Mouse (Mus musculus): ENCODE results near the gene Olfr1136. TPM values are rescaled to one million over a fixed set of nuclear protein-coding genes. Genes with fewer than 3 reads are reported as not detected.

Gene Olfr1136
- polyA plus RNA-seq (2014; fragmentation: Illumina TruSeq; extraction: RNeasy Lipid Tissue Mini Kit (QIAGEN cat#74804); ENCODE audit: low read depth, low replicate concordance), result not detected

GRCm38 (mm10) chr2:87693847-87694246 is at the start of gene Olfr1136:
TSS of gene Olfr1136 (minus strand) at chr2:87693947.

GRCm38 (mm10) chr2:87743452-87743851 is 49.7 kb upstream of the Olfr1136 start, which contains the start of gene Olfr1140:
TSS of gene Olfr1140 (plus strand) at chr2:87743752.

GRCm38 (mm10) chr2:87739878-87740277 is 46.1 kb upstream of the Olfr1136 start, which contains the start of gene Olfr1138:
TSS of gene Olfr1138 (minus strand) at chr2:87739978.

GRCm38 (mm10) chr2:87713079-87713478 is 19.3 kb upstream of the Olfr1136 start, which contains the start of gene Olfr1137:
TSS of gene Olfr1137 (minus strand) at chr2:87713179.

GRCm38 (mm10) chr2:87673564-87673963 is 20.2 kb downstream of the Olfr1136 start, which contains the start of gene Olfr1135:
TSS of gene Olfr1135 (minus strand) at chr2:87673664.

GRCm38 (mm10) chr2:87658360-87658759 is 35.4 kb downstream of the Olfr1136 start, which contains the start of gene Olfr1134:
TSS of gene Olfr1134 (minus strand) at chr2:87658460.

GRCm38 (mm10) chr2:87647274-87647673 is 46.5 kb downstream of the Olfr1136 start, which contains the start of gene Olfr1133:
TSS of gene Olfr1133 (minus strand) at chr2:87647374.

Other genes with a start within 250 kb of the Olfr1136 start
- not detected for gene Olfr1126, start 240.0 kb downstream of the Olfr1136 start, polyA plus RNA-seq (2014; fragmentation: Illumina TruSeq; extraction: RNeasy Lipid Tissue Mini Kit (QIAGEN cat#74804); ENCODE audit: low read depth, low replicate concordance)
- not detected for gene Pramel7, start 196.9 kb downstream of the Olfr1136 start, polyA plus RNA-seq (2014; fragmentation: Illumina TruSeq; extraction: RNeasy Lipid Tissue Mini Kit (QIAGEN cat#74804); ENCODE audit: low read depth, low replicate concordance)
- not detected for gene Pramel6, start 187.4 kb downstream of the Olfr1136 start, polyA plus RNA-seq (2014; fragmentation: Illumina TruSeq; extraction: RNeasy Lipid Tissue Mini Kit (QIAGEN cat#74804); ENCODE audit: low read depth, low replicate concordance)
- not detected for gene Olfr153, start 162.2 kb downstream of the Olfr1136 start, polyA plus RNA-seq (2014; fragmentation: Illumina TruSeq; extraction: RNeasy Lipid Tissue Mini Kit (QIAGEN cat#74804); ENCODE audit: low read depth, low replicate concordance)
- not detected for gene Olfr1128, start 148.4 kb downstream of the Olfr1136 start, polyA plus RNA-seq (2014; fragmentation: Illumina TruSeq; extraction: RNeasy Lipid Tissue Mini Kit (QIAGEN cat#74804); ENCODE audit: low read depth, low replicate concordance)
- gene Olfr1129, start 120.0 kb downstream of the Olfr1136 start, polyA plus RNA-seq (2014; fragmentation: Illumina TruSeq; extraction: RNeasy Lipid Tissue Mini Kit (QIAGEN cat#74804); ENCODE audit: low read depth, low replicate concordance), result not detected
- gene Olfr1130, start 87.7 kb downstream of the Olfr1136 start, polyA plus RNA-seq (2014; fragmentation: Illumina TruSeq; extraction: RNeasy Lipid Tissue Mini Kit (QIAGEN cat#74804); ENCODE audit: low read depth, low replicate concordance), result not detected
- not detected for gene Olfr1131, start 66.8 kb downstream of the Olfr1136 start, polyA plus RNA-seq (2014; fragmentation: Illumina TruSeq; extraction: RNeasy Lipid Tissue Mini Kit (QIAGEN cat#74804); ENCODE audit: low read depth, low replicate concordance)
- gene Olfr1132, start 56.4 kb downstream of the Olfr1136 start, polyA plus RNA-seq (2014; fragmentation: Illumina TruSeq; extraction: RNeasy Lipid Tissue Mini Kit (QIAGEN cat#74804); ENCODE audit: low read depth, low replicate concordance), result not detected
- not detected for gene Olfr1133, start 46.6 kb downstream of the Olfr1136 start, polyA plus RNA-seq (2014; fragmentation: Illumina TruSeq; extraction: RNeasy Lipid Tissue Mini Kit (QIAGEN cat#74804); ENCODE audit: low read depth, low replicate concordance)
- not detected for gene Olfr1134, start 35.5 kb downstream of the Olfr1136 start, polyA plus RNA-seq (2014; fragmentation: Illumina TruSeq; extraction: RNeasy Lipid Tissue Mini Kit (QIAGEN cat#74804); ENCODE audit: low read depth, low replicate concordance)
- not detected for gene Olfr1135, start 20.3 kb downstream of the Olfr1136 start, polyA plus RNA-seq (2014; fragmentation: Illumina TruSeq; extraction: RNeasy Lipid Tissue Mini Kit (QIAGEN cat#74804); ENCODE audit: low read depth, low replicate concordance)
- gene Olfr1137, start 19.2 kb upstream of the Olfr1136 start, polyA plus RNA-seq (2014; fragmentation: Illumina TruSeq; extraction: RNeasy Lipid Tissue Mini Kit (QIAGEN cat#74804); ENCODE audit: low read depth, low replicate concordance), result not detected
- gene Olfr1138, start 46.0 kb upstream of the Olfr1136 start, polyA plus RNA-seq (2014; fragmentation: Illumina TruSeq; extraction: RNeasy Lipid Tissue Mini Kit (QIAGEN cat#74804); ENCODE audit: low read depth, low replicate concordance), result not detected
- not detected for gene Olfr1140, start 49.8 kb upstream of the Olfr1136 start, polyA plus RNA-seq (2014; fragmentation: Illumina TruSeq; extraction: RNeasy Lipid Tissue Mini Kit (QIAGEN cat#74804); ENCODE audit: low read depth, low replicate concordance)
- not detected for gene Olfr1141, start 60.0 kb upstream of the Olfr1136 start, polyA plus RNA-seq (2014; fragmentation: Illumina TruSeq; extraction: RNeasy Lipid Tissue Mini Kit (QIAGEN cat#74804); ENCODE audit: low read depth, low replicate concordance)
- not detected for gene Olfr152, start 85.5 kb upstream of the Olfr1136 start, polyA plus RNA-seq (2014; fragmentation: Illumina TruSeq; extraction: RNeasy Lipid Tissue Mini Kit (QIAGEN cat#74804); ENCODE audit: low read depth, low replicate concordance)
- not detected for gene Olfr1143, start 106.6 kb upstream of the Olfr1136 start, polyA plus RNA-seq (2014; fragmentation: Illumina TruSeq; extraction: RNeasy Lipid Tissue Mini Kit (QIAGEN cat#74804); ENCODE audit: low read depth, low replicate concordance)
- gene Olfr1145, start 115.9 kb upstream of the Olfr1136 start, polyA plus RNA-seq (2014; fragmentation: Illumina TruSeq; extraction: RNeasy Lipid Tissue Mini Kit (QIAGEN cat#74804); ENCODE audit: low read depth, low replicate concordance), result not detected
- gene Olfr1148, start 136.6 kb upstream of the Olfr1136 start, polyA plus RNA-seq (2014; fragmentation: Illumina TruSeq; extraction: RNeasy Lipid Tissue Mini Kit (QIAGEN cat#74804); ENCODE audit: low read depth, low replicate concordance), result not detected
- gene Olfr1150-ps1, start 150.0 kb upstream of the Olfr1136 start, polyA plus RNA-seq (2014; fragmentation: Illumina TruSeq; extraction: RNeasy Lipid Tissue Mini Kit (QIAGEN cat#74804); ENCODE audit: low read depth, low replicate concordance), result not detected
- not detected for gene Olfr1151, start 161.9 kb upstream of the Olfr1136 start, polyA plus RNA-seq (2014; fragmentation: Illumina TruSeq; extraction: RNeasy Lipid Tissue Mini Kit (QIAGEN cat#74804); ENCODE audit: low read depth, low replicate concordance)
- not detected for gene Olfr1152, start 172.5 kb upstream of the Olfr1136 start, polyA plus RNA-seq (2014; fragmentation: Illumina TruSeq; extraction: RNeasy Lipid Tissue Mini Kit (QIAGEN cat#74804); ENCODE audit: low read depth, low replicate concordance)
- not detected for gene Olfr1153, start 201.0 kb upstream of the Olfr1136 start, polyA plus RNA-seq (2014; fragmentation: Illumina TruSeq; extraction: RNeasy Lipid Tissue Mini Kit (QIAGEN cat#74804); ENCODE audit: low read depth, low replicate concordance)
- not detected for gene Olfr1154, start 211.2 kb upstream of the Olfr1136 start, polyA plus RNA-seq (2014; fragmentation: Illumina TruSeq; extraction: RNeasy Lipid Tissue Mini Kit (QIAGEN cat#74804); ENCODE audit: low read depth, low replicate concordance)